Mouse (Mus musculus): ENCODE results near the gene Ncdn.

The Ncdn gene

GRCm38 (mm10) chr4:126752608-126753141, 563 bp downstream of the Ncdn start:
- in situ Hi-C loops (cut with MboI, MseI), result no loop called here

- in situ Hi-C loops (cut with MboI, MseI), result no loop called here
Measured at GRCm38 (mm10) chr4:126752024-126752607, 1.1 kb downstream of the Ncdn start.

- in situ Hi-C loops (cut with MboI, MseI), result no loop called here
Measured at GRCm38 (mm10) chr4:126751556-126752023, 1.6 kb downstream of the Ncdn start.

GRCm38 (mm10) chr4:126750863-126751555, 2.2 kb downstream of the Ncdn start:
- in situ Hi-C loops (cut with MboI, MseI), result no loop called here

- in situ Hi-C loops (cut with MboI, MseI), result no loop called here
Measured at GRCm38 (mm10) chr4:126750046-126750683, 3.1 kb downstream of the Ncdn start.

- in situ Hi-C loops (cut with MboI, MseI), result no loop called here
Measured at GRCm38 (mm10) chr4:126749553-126749952, 3.7 kb downstream of the Ncdn start.

GRCm38 (mm10) chr4:126748381-126748780, 4.9 kb downstream of the Ncdn start:
- in situ Hi-C loops (cut with MboI, MseI), result no loop called here

- in situ Hi-C loops (cut with MboI, MseI), result no loop called here
Measured at GRCm38 (mm10) chr4:126746194-126746840, 6.9 kb downstream of the Ncdn start.

- in situ Hi-C loops (cut with MboI, MseI), result no loop called here
Measured at GRCm38 (mm10) chr4:126745506-126746193, 7.6 kb downstream of the Ncdn start.

GRCm38 (mm10) chr4:126744831-126745230, 8.4 kb downstream of the Ncdn start:
- in situ Hi-C loops (cut with MboI, MseI), result no loop called here

GRCm38 (mm10) chr4:126743713-126744112, 9.5 kb downstream of the Ncdn start:
- in situ Hi-C loops (cut with MboI, MseI), result no loop called here

- in situ Hi-C loops (cut with MboI, MseI), result no loop called here
Measured at GRCm38 (mm10) chr4:126742976-126743375, 10.3 kb downstream of the Ncdn start.

GRCm38 (mm10) chr4:126741448-126741847, 11.8 kb downstream of the Ncdn start:
- in situ Hi-C loops (cut with MboI, MseI), result no loop called here

- in situ Hi-C loops (cut with MboI, MseI), result loop anchor here (10.0 kb wide), 1 partner anchor 135 kb away; the partner anchor contains the start of gene 5730409E04Rik
Measured at GRCm38 (mm10) chr4:126739966-126740676, 13.1 kb downstream of the Ncdn start.

GRCm38 (mm10) chr4:126736001-126736414, 17.2 kb downstream of the Ncdn start, which contains the start of gene Tfap2e:
Gene Tfap2e (minus strand): TSS chr4:126736240.
- in situ Hi-C loops (cut with MboI, MseI), result loop anchor here (10.0 kb wide), 1 partner anchor 131 kb away; the partner anchor contains the start of gene 5730409E04Rik

GRCm38 (mm10) chr4:126735382-126736000, 17.7 kb downstream of the Ncdn start:
- in situ Hi-C loops (cut with MboI, MseI), result loop anchor here (10.0 kb wide), 1 partner anchor 131 kb away; the partner anchor contains the start of gene 5730409E04Rik

- in situ Hi-C loops (cut with MboI, MseI), result loop anchor here (10.0 kb wide), 1 partner anchor 130 kb away; the partner anchor contains the start of gene 5730409E04Rik
Measured at GRCm38 (mm10) chr4:126734700-126735381, 18.4 kb downstream of the Ncdn start.

GRCm38 (mm10) chr4:126734001-126734603, 19.1 kb downstream of the Ncdn start:
- in situ Hi-C loops (cut with MboI, MseI), result loop anchor here (10.0 kb wide), 1 partner anchor 129 kb away; the partner anchor contains the start of gene 5730409E04Rik
